Mouse (Mus musculus) hindbrain, postnatal 0 days (tissue): ENCODE measurements at regions not wholly inside any gene's neighbourhood (a gene's known extent, or its start where the extent isn't known, plus 50 kb on each side); places are given as distances from the start of the nearest gene placed in this dataset.
"Not testable (repeated sequence)": the region's sequence is repeated elsewhere in the genome, so short reads cannot be mapped to it uniquely, and the experiment has no call there.

Source experiments
- ATAC-seq: fragments of 200-750 bp; cut with Nextera tagmentation; 2 replicates; pipeline ENCODE4 v1.8.0; 2017; ENCODE audit warnings: mild to moderate bottlenecking, moderate TSS enrichment, moderate library complexity
- DNase-seq: peaks from one replicate; pipeline ENCODE4 v3.0.0-alpha.2; 2015; ENCODE audit warnings: low spot score
- H3K27ac ChIP-seq: fragments of 300-500 bp; sonication (generic); 2 replicates; pipeline ENCODE4 v1.5.1; 2014; ENCODE audit warnings: mild to moderate bottlenecking
- H3K27me3 ChIP-seq: fragments of 300-500 bp; sonication (generic); 2 replicates; pipeline ENCODE4 v1.6.1; 2014; ENCODE audit warnings: low read length, mixed read lengths; ENCODE audit not compliant: insufficient read depth
- H3K36me3 ChIP-seq: fragments of 300-500 bp; sonication (generic); 2 replicates; pipeline ENCODE4 v1.6.1; 2014; ENCODE audit warnings: low read length, mixed read lengths; ENCODE audit not compliant: insufficient read depth
- H3K4me1 ChIP-seq: fragments of 300-500 bp; sonication (generic); 2 replicates; pipeline ENCODE4 v1.6.1; 2014; ENCODE audit warnings: antibody characterized with exemption, low read length, mixed read lengths; ENCODE audit not compliant: insufficient read depth
- H3K4me2 ChIP-seq: fragments of 300-500 bp; sonication (generic); 2 replicates; pipeline ENCODE4 v1.6.1; 2014; ENCODE audit warnings: low read depth, mild to moderate bottlenecking, low read length, moderate library complexity, mixed read lengths
- H3K4me3 ChIP-seq: fragments of 300-500 bp; sonication (generic); 2 replicates; pipeline ENCODE4 v1.5.1; 2014; ENCODE audit warnings: low read length
- H3K9ac ChIP-seq: fragments of 300-500 bp; sonication (generic); replicated peaks from 2 replicates; pipeline ENCODE4 v1.6.1; 2014; ENCODE audit warnings: mild to moderate bottlenecking, low read length, moderate library complexity, mixed read lengths
- H3K9me3 ChIP-seq: fragments of 300-500 bp; sonication (generic); 2 replicates; pipeline ENCODE4 v1.6.1; 2016; ENCODE audit warnings: low read length, mixed read lengths
- CTCF ChIP-seq: IDR thresholded peaks from 2 replicates; pipeline ENCODE4 v1.5.1; 2016; ENCODE audit warnings: antibody characterized with exemption, control low read depth, low read depth
- WGBS: fragments of 180-500 bp; shearing (Covaris S2); extraction: QIAGEN DNeasy Blood & Tissue Kit; methylation state at CpG from one replicate; pipeline ENCODE4 v1.1.7; 2014; 5-methylcytosine and 5-hydroxymethylcytosine counted together

DNA sequence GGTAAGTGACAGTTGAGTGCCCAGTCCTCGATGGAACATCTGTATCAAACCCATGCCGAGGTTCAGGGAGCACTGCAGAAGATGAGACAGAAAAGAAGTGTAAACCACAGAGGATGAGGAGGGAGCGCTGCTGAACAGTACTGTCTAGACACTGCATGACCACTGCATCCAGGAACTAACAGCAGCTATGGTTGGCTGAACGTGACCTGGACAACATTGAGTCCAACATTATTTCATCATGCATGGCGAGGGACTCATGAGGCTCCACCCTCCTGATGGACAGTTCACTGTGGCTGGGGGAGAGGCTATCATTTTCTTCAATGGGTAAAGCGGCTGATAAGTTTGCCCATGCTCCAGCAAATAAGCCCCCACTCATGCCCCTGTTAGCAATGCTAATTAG, 182.5 kb downstream of the Srek1 start:
- TF ChIP-seq CTCF, result no peak
- no peak for DNase-seq
- Histone ChIP-seq H3K27ac (no peak overlapping the region), H3K4me2 (no peak overlapping the region), H3K4me3 (no peak overlapping the region), H3K27me3 (no peaks in the 10 kb centered on the region), H3K4me1 (no peaks in the 10 kb centered on the region), H3K9ac (no peak overlapping the region), H3K36me3 (no peaks in the 10 kb centered on the region), H3K9me3 (no peaks in the 10 kb centered on the region)
- no peak for ATAC-seq
- WGBS, result 80% methylated on average over 6 of the region's 6 CpGs

DNA sequence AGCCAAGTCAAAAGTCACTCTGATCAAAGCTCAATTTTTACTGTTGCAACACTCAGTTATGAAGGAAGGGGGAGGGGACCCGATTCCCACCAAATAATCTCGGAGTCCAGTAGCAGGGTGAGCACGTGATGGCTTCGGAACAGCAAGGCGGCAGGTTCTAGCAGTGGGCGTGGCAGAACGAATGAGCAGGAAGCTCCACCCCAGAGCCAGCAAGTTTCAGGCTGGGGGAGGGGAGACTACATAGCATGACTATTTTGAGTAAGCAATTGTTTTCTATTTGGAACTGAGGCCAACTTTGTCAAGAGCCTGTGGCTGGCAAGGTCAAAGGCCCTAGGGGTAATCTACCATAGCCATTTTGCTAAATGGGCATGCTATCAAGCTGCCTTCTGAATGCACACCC, 183.0 kb downstream of the Srek1 start:
- WGBS, result 59% methylated on average over 7 of the region's 7 CpGs
- ATAC-seq, result not testable (repeated sequence)

DNA sequence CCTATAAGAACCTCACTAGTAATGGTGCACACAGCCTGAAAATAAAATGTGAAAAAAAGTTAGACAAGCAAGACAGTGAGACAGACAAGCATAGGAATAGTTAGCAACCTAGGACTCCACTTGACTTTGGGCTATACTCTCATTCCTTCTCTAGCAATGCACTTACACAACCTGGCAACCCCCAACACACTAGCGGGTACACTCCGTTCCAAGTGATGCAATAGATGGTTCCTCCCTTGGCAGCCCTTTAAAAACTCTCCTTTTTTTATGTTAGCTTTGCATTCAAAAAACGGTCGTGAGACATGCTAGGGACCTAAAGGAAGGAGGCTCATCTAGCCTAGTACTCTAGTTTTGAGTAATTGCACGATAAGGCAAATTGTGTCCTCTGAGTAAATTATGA, 184.8 kb downstream of the Srek1 start:
- no peak for TF ChIP-seq CTCF
- DNase-seq, result no peak
- 85% methylated on average over 5 of the region's 5 CpGs for WGBS

More for the DNA sequence above, 183.0 kb downstream of the Srek1 start:
- not testable (repeated sequence) for H3K4me1 ChIP-seq, H3K9ac ChIP-seq, DNase-seq, H3K4me3 ChIP-seq, H3K27ac ChIP-seq, H3K9me3 ChIP-seq, H3K36me3 ChIP-seq, H3K27me3 ChIP-seq, H3K4me2 ChIP-seq

DNA sequence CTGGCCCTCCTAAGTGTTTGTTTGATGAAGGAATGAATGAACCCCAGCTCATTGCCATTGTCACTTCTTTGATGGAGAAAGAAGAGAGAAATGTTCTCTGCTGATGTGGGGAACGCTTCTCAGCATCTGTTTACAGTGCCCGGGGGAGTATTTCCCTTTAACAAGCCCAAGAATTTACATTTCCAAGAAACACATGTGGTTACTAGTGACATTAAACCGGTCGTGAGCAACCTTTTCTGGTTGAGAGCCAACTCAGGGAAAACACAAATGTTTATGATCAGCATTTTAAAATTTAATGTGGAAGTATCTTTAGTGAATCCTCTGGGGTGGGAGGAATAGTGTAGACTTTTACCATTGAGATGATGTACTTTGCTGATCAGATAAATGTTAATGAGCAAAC, 197.6 kb downstream of the Srek1 start:
- Histone ChIP-seq H3K4me3 (no peak overlapping the region), H3K27ac (no peak overlapping the region), H3K27me3 (no peaks in the 10 kb centered on the region), H3K4me1 (no peaks in the 10 kb centered on the region), H3K9ac (no peak overlapping the region), H3K36me3 (no peaks in the 10 kb centered on the region), H3K9me3 (no peaks in the 10 kb centered on the region), H3K4me2 (no peak overlapping the region)
- 53% methylated on average over 4 of the region's 4 CpGs for WGBS
- DNase-seq (no peak), ATAC-seq (no peak)
- TF ChIP-seq CTCF, result no peak

More for the DNA sequence above, 184.8 kb downstream of the Srek1 start:
- no peaks in the 10 kb centered on the region for H3K9me3 ChIP-seq
- H3K4me2 ChIP-seq, result no peak overlapping the region
- no peaks in the 10 kb centered on the region for H3K27me3 ChIP-seq
- no peaks in the 10 kb centered on the region for H3K36me3 ChIP-seq
- no peaks in the 10 kb centered on the region for H3K4me1 ChIP-seq
- H3K27ac ChIP-seq, result no peak overlapping the region
- no peak overlapping the region for H3K4me3 ChIP-seq
- ATAC-seq, result no peak
- no peak overlapping the region for H3K9ac ChIP-seq

DNA sequence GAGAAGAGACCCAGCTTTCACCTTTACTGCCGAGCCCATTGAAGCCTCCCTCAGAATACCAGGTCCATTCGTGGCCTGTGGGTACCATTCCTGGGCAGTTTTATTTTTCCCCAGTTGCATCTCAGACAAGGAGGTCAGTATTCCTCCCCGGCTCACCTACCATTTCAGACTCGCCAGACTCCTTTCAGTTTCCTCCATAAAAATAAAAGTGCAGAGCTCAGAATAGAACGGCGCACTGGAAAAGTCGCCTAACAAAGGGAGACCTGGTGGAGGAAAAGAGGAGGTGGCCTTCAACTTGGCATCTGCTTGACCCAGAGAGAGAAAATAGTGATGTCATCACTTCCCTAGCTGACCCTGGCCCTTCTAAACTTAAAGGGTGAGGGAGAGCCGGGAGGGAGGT, 209.7 kb downstream of the Srek1 start:
- Histone ChIP-seq H3K9ac (no peak overlapping the region), H3K27ac (no peak overlapping the region), H3K9me3 (no peaks in the 10 kb centered on the region), H3K4me1 (no peaks in the 10 kb centered on the region; the same call in 1 of the 2 replicates), H3K4me3 (no peak overlapping the region), H3K36me3 (no peaks in the 10 kb centered on the region), H3K27me3 (no peaks in the 10 kb centered on the region), H3K4me2 (no peak overlapping the region)
- no peak for TF ChIP-seq CTCF
- 75% methylated on average over 8 of the region's 8 CpGs for WGBS
- ATAC-seq (no peak), DNase-seq (no peak)

DNA sequence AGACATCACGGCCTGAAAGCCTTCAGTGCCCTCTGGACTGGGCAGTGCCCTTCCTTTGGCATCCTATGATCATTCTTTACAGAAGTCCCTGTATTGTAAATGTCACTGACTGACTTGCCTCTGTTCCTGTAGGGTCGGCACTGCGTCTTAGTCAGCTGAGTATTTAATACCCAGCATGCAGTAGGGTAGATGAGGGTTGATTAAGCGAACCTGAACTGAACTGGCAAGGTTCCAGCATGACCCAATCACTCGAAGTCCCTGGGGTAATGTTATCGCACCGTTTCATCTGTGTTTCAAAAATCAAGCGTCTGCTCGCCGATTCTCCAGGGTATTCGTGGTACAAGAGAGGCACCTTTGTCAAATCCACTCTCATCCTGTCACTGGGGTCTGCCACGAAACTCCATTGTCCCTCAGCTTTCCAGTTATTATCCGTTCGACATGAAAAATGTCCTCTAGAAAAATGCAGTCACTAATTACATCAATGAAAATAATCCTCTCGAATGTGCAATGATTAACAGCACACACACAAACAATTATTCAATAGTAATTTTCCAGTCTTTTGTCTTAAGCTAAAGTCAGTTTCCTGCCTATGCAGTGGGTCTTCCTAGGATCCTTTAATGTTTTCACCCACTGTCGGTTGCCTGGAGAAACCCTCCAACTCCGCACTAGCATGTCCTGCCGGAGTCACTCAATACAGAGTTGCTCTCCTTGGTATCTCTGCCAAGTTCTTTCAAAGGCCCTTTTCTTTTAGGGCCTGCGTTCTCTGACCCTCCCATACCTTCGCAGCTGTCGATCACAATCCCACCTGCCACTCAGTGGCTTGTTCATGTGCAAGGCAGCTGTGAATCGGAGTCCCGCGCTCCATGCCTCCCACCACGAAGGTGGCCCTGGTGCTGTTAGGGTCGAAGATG, 212.4 kb downstream of the Srek1 start:
- peak; percentile 53 for DNase-seq
- peak; percentile 58 for ATAC-seq
- peak overlapping the region; percentile 32 for H3K4me2 ChIP-seq

DNA sequence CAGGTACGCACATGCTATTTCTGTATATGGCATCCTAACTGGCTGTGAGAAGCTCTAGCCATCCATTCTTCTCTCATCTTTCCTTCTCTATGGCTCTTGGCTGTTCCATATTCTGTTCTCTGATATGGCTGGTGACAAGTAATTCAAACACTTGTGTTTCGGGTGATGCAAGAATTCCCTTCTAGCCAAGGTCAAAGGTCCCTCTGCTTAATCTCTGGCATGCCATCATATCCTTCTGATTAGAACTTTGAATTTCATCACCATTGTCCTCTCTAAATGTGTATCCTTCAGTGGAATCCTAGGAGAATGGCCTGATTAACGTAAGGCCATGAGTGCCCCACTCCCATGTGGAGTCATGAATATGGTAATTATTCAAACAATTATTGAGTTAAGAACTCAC, 215.5 kb downstream of the Srek1 start:
- no peak overlapping the region for H3K9ac ChIP-seq
- H3K4me1 ChIP-seq, result no peaks in the 10 kb centered on the region; the same call in 1 of the 2 replicates
- no peaks in the 10 kb centered on the region for H3K27me3 ChIP-seq
- DNase-seq (no peak), ATAC-seq (no peak)
- no peak overlapping the region for H3K4me2 ChIP-seq
- H3K4me3 ChIP-seq, result no peak overlapping the region
- WGBS, result 69% methylated on average over 3 of the region's 3 CpGs
- H3K36me3 ChIP-seq, result no peaks in the 10 kb centered on the region
- no peak overlapping the region for H3K27ac ChIP-seq
- TF ChIP-seq CTCF, result no peak
- H3K9me3 ChIP-seq, result no peaks in the 10 kb centered on the region

More for the DNA sequence above, 212.4 kb downstream of the Srek1 start:
- no peaks in the 10 kb centered on the region; the same call in 1 of the 2 replicates for H3K4me1 ChIP-seq
- no peak overlapping the region for H3K4me3 ChIP-seq
- H3K9ac ChIP-seq, result no peak overlapping the region
- no peaks in the 10 kb centered on the region for H3K36me3 ChIP-seq
- H3K27ac ChIP-seq, result no peak overlapping the region
- H3K9me3 ChIP-seq, result no peaks in the 10 kb centered on the region
- no peak for TF ChIP-seq CTCF
- no peaks in the 10 kb centered on the region for H3K27me3 ChIP-seq
- 35% methylated on average over 26 of the region's 26 CpGs for WGBS
